Mouse (Mus musculus) small intestine, adult 2 months (tissue): ENCODE results near the gene Cd300ld2. TPM values are rescaled to one million over a fixed set of nuclear protein-coding genes. Genes with fewer than 3 reads are reported as not detected.

ENCODE experiments used
- H3K27ac ChIP-seq: fragments of 200-500 bp; 2 replicates; pipeline ENCODE4 v1.5.1; 2012; ENCODE audit warnings: low read depth, low read length, control low read depth, inconsistent platforms; ENCODE audit not compliant: insufficient read depth
- H3K27me3 ChIP-seq: fragments of 200-500 bp; 2 replicates; pipeline ENCODE4 v1.6.1; 2012; ENCODE audit warnings: mild to moderate bottlenecking, moderate library complexity, low read length, inconsistent platforms; ENCODE audit not compliant: control insufficient read depth, insufficient read depth
- H3K36me3 ChIP-seq: fragments of 200-500 bp; 2 replicates; pipeline ENCODE4 v1.6.1; 2012; ENCODE audit warnings: mild to moderate bottlenecking, low read length, control low read depth, inconsistent platforms; ENCODE audit not compliant: control insufficient read depth, insufficient read depth
- H3K4me1 ChIP-seq: fragments of 200-500 bp; 2 replicates; pipeline ENCODE4 v1.6.1; 2012; ENCODE audit warnings: low read length, inconsistent platforms, mixed read lengths; ENCODE audit not compliant: control insufficient read depth, insufficient read depth, insufficient read length
- H3K4me3 ChIP-seq: fragments of 200-500 bp; 2 replicates; pipeline ENCODE4 v1.5.1; 2012; ENCODE audit warnings: low read depth, mild to moderate bottlenecking, control low read depth, inconsistent platforms, low read length, moderate library complexity
- CTCF ChIP-seq: fragments of 200-500 bp; IDR thresholded peaks from 2 replicates; pipeline ENCODE4 v1.5.1; 2012; ENCODE audit warnings: low read depth, mild to moderate bottlenecking, control low read depth, inconsistent platforms, low read length, moderate library complexity, mixed read lengths; ENCODE audit not compliant: insufficient replicate concordance, insufficient read length; ENCODE audit errors: extremely low read depth
- POLR2A ChIP-seq: fragments of 200-500 bp; IDR thresholded peaks from 2 replicates; pipeline ENCODE4 v1.6.1; 2012; ENCODE audit warnings: low read depth, mild to moderate bottlenecking, control low read depth, inconsistent platforms, low read length, moderate library complexity
- WGBS: fragments of 180-500 bp; shearing (Covaris S2); methylation state at CpG from one replicate; pipeline ENCODE4 v1.1.7; 2018; 5-methylcytosine and 5-hydroxymethylcytosine counted together
- polyA plus RNA-seq: library from polyadenylated mRNA; depleted of rRNA; stranded (reverse); fragments of >200 nt; gene quantifications from 2 replicates; pipeline ENCODE4 v1.2.3, GENCODE M21; 2012; rRNA removed

Cd300ld2 gene
- polyA plus RNA-seq, 1 experiment, result not detected

GRCm38 (mm10) chr11:114972726-114973125 lies 43.3 kb downstream of the Cd300ld2 start:
- Histone ChIP-seq H3K4me3 (no peak overlapping the region), H3K4me1 (no peaks in the 10 kb centered on the region), H3K36me3 (no peaks in the 10 kb centered on the region), H3K27me3 (no peaks in the 10 kb centered on the region), H3K27ac (no peak overlapping the region)
- TF ChIP-seq CTCF, result no peak
- no peak for TF ChIP-seq POLR2A
- 75% methylated on average over 10 of the region's 10 CpGs for WGBS

GRCm38 (mm10) chr11:114968752-114969207 lies 47.2 kb downstream of the Cd300ld2 start, which contains the start of gene Cd300c:
Cd300c (minus strand) TSS chr11:114969157.
- 75% methylated on average over 9 of the region's 9 CpGs for WGBS
- H3K4me1 ChIP-seq, result no peaks in the 10 kb centered on the region
- H3K27ac ChIP-seq, result no peak within 1 kb of the TSS
- no peaks in the 10 kb centered on the region for H3K36me3 ChIP-seq
- no peak within 1 kb of the TSS for H3K4me3 ChIP-seq
- TF ChIP-seq POLR2A, result no peak
- no peak for TF ChIP-seq CTCF
- no peaks in the 10 kb centered on the region for H3K27me3 ChIP-seq

GRCm38 (mm10) chr11:114965182-114965828 lies 50.7 kb downstream of the Cd300ld2 start:
- Histone ChIP-seq H3K4me3 (no peak overlapping the region), H3K36me3 (no peaks in the 10 kb centered on the region), H3K4me1 (no peaks in the 10 kb centered on the region), H3K27me3 (no peaks in the 10 kb centered on the region), H3K27ac (no peak overlapping the region)
- TF ChIP-seq CTCF (no peak), POLR2A (no peak)
- 26% methylated on average over 3 of the region's 3 CpGs for WGBS

GRCm38 (mm10) chr11:114960369-114960768 lies 55.6 kb downstream of the Cd300ld2 start:
- Histone ChIP-seq H3K27ac (no peak overlapping the region), H3K27me3 (no peaks in the 10 kb centered on the region), H3K4me3 (no peak overlapping the region), H3K4me1 (no peaks in the 10 kb centered on the region), H3K36me3 (no peaks in the 10 kb centered on the region)
- TF ChIP-seq POLR2A (no peak), CTCF (no peak)
- 43% methylated on average over 1 of the region's 1 CpGs for WGBS

Other genes starting within 250 kb of the Cd300ld2 start
- gene Btbd17, start 220.2 kb downstream of the Cd300ld2 start, polyA plus RNA-seq, result 0.44 and 0.52 TPM in 2 replicates
- gene Gpr142, start 217.3 kb downstream of the Cd300ld2 start, polyA plus RNA-seq, result 0.10 TPM in 1 of 2 replicates, not detected in the other
- 4.4 TPM in 2 replicates for gene Gprc5c, start 165.0 kb downstream of the Cd300ld2 start, polyA plus RNA-seq
- 0.76 and 0.91 TPM in 2 replicates for gene Cd300a, start 126.2 kb downstream of the Cd300ld2 start, polyA plus RNA-seq
- gene Cd300lb, start 81.8 kb downstream of the Cd300ld2 start, polyA plus RNA-seq, result 0.46 and 0.77 TPM in 2 replicates
- 0.37 TPM in 1 of 2 replicates, not detected in the other for gene Cd300c, start 47.0 kb downstream of the Cd300ld2 start, polyA plus RNA-seq
- 1.2 and 1.5 TPM in 2 replicates for gene Cd300ld, start 26.3 kb downstream of the Cd300ld2 start, polyA plus RNA-seq
- 3.1 and 5.1 TPM in 2 replicates for gene Cd300c2, start 14.3 kb downstream of the Cd300ld2 start, polyA plus RNA-seq
- 0.20 TPM in 1 of 2 replicates, not detected in the other for gene Cd300ld4, start 10.8 kb upstream of the Cd300ld2 start, polyA plus RNA-seq
- 0.85 TPM in 1 of 2 replicates, not detected in the other for gene Cd300ld5, start 21.6 kb upstream of the Cd300ld2 start, polyA plus RNA-seq
- gene Cd300ld3, start 32.2 kb upstream of the Cd300ld2 start, polyA plus RNA-seq, result 1.1 TPM in 2 replicates
- gene Cd300e, start 46.0 kb upstream of the Cd300ld2 start, polyA plus RNA-seq, result 0.22 and 0.52 TPM in 2 replicates
- 0.91 and 2.2 TPM in 2 replicates for gene Rab37, start 75.2 kb upstream of the Cd300ld2 start, polyA plus RNA-seq
- gene Cd300lf, start 117.8 kb upstream of the Cd300ld2 start, polyA plus RNA-seq, result 3.9 and 6.9 TPM in 2 replicates
- gene Slc9a3r1, start 147.1 kb upstream of the Cd300ld2 start, polyA plus RNA-seq, result 314 and 949 TPM in 2 replicates
- 10.0 and 21.0 TPM in 2 replicates for gene Tmem104, start 171.3 kb upstream of the Cd300ld2 start, polyA plus RNA-seq
- 22.7 and 35.6 TPM in 2 replicates for gene Nat9, start 171.7 kb upstream of the Cd300ld2 start, polyA plus RNA-seq